Mouse (Mus musculus): ENCODE results near the gene Il11ra1.

- TF ChIP-seq CTCF (IDR thresholded peaks at IDR 0.05; ENCODE audit: borderline replicate concordance, extremely low read depth, insufficient read depth, insufficient read length) (peak; percentile 89), POLR2A (IDR thresholded peaks at IDR 0.05; ENCODE audit: borderline replicate concordance, extremely low read depth, insufficient read depth, insufficient read length, poor library complexity, severe bottlenecking) (no peak)
Observed at GRCm38 (mm10) chr4:41714276-41714675, 14.5 kb downstream of the Il11ra1 start.

Measured in brain, embryonic 14.5 days (tissue).